Mouse (Mus musculus): ENCODE data around the gene Nacad. TPM values are rescaled to one million over a fixed set of nuclear protein-coding genes. Genes with fewer than 3 reads are reported as not detected.

The Nacad gene
- total and polyA plus RNA-seq, 2 experiments from 2014 or later = 56.7 to 84.9 TPM

DNA sequence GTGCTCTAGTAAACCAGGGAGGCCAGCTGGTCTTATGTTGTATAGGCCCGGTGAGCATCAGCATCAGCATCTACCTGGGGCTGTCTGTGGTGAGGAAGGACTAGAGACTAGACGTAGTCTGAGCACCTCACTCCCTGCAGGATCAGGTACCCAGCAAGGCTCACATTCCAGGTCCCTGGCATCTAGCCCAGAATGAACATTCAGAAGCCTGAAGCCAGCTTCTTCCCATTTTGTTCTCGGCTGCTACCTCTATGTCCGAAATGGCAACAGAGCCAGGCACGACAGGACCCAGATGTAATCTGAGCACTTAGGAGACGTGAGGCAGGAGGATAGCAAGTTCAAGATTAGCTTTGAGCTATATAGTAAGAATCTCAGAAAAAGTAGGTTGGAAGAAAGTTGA, 11.0 kb downstream of the Nacad start:
- DNase-seq (ENCODE audit: low spot score) (no peak), ATAC-seq (no peak)
- Histone ChIP-seq H3K9me3 (ENCODE audit: low read length) (no peaks in the 10 kb centered on the region), H3K4me3 (ENCODE audit: low read length) (no peak overlapping the region), H3K36me3 (ENCODE audit: insufficient read depth, low read length) (peaks cover 42% of the 10 kb centered on the region; the same call in 1 of the 2 replicates), H3K4me2 (ENCODE audit: low read depth, low read length) (no peak overlapping the region), H3K4me1 (ENCODE audit: insufficient read depth, low read length) (peaks cover 12% of the 10 kb centered on the region), H3K9ac (replicated peaks; ENCODE audit: low read length) (no peak overlapping the region), H3K27ac (0 out of 2 replicates have a peak overlapping the region, but pooled peaks have one; percentile 1), H3K27me3 (ENCODE audit: insufficient read depth, low read length) (no peaks in the 10 kb centered on the region)
- WGBS = 77% methylated on average over 6 of the region's 6 CpGs
- TF ChIP-seq CTCF (IDR thresholded peaks at IDR 0.05; ENCODE audit: low read depth) = no peak

DNA sequence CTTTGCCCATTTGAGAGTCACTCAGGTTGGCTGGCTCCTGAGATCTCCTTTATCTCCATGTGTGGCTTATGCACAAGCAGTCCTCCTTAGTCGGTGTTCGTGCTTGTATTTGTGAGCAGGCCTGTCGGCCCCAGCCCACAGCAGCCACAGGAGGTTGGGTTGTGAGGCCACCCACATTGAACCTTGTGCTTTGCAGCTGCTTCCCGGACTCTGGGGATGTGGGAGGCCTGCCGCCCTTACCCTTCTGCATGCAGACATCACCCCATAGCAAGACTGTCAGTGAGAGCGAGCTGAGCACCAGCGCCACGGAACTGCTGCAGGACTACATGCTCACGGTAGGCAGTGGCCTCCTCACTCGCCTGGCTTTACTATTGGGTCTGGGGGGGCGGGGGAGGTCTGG, 12.4 kb downstream of the Nacad start:
- Histone ChIP-seq H3K4me1 (ENCODE audit: insufficient read depth, low read length) (no peaks in the 10 kb centered on the region), H3K9me3 (ENCODE audit: low read length) (no peaks in the 10 kb centered on the region), H3K27me3 (ENCODE audit: insufficient read depth, low read length) (no peaks in the 10 kb centered on the region), H3K36me3 (ENCODE audit: insufficient read depth, low read length) (peaks cover 49% of the 10 kb centered on the region; the same call in 1 of the 2 replicates), H3K4me2 (ENCODE audit: low read depth, low read length) (no peak overlapping the region), H3K4me3 (ENCODE audit: low read length) (no peak overlapping the region), H3K9ac (replicated peaks; ENCODE audit: low read length) (no peak overlapping the region), H3K27ac (peak overlapping the region; percentile 1; the same call in 1 of the 2 replicates)
- WGBS = 65% methylated on average over 11 of the region's 11 CpGs
- no peak for TF ChIP-seq CTCF (IDR thresholded peaks at IDR 0.05; ENCODE audit: low read depth)
- DNase-seq (ENCODE audit: low spot score) (no peak), ATAC-seq (no peak)

DNA sequence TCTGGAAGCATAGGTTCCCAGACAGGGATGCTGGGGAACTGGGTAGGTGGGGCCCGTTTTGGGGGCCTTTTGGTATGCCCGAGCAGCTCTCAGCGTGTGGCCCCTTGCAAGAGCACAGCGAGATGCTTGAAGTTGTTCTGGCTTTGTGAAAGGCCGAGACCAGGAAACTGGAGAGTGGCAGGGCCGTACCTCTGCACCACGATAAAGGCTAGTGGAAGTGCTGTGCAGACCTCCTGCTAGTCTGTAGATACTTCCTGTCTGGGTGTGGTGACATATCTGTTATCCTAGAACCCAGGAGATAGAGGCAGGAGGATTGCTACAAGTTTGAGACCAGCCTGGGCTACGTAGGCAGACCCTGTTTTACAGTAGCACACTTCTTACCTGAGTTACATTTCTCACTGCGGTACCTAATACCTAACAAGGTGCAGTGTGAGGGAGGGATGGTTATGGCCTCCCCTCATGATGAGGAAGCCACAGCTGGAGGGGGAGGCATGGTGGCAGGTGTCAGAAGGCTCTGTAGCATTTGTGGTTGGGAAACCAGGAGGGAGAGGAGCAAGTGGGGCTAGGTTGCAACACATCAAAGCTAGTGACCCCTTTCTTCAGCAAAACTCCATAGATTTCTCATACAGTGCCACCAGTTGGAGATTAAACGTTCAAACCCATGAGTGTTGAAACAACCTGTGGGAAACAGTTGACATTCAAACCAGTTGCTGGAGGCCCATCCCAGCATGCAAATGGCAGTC, 14.7 kb downstream of the Nacad start:
- no peak overlapping the region for H3K4me2 ChIP-seq (ENCODE audit: low read depth, low read length)
- H3K9me3 ChIP-seq (ENCODE audit: low read length) = no peaks in the 10 kb centered on the region
- H3K27me3 ChIP-seq (ENCODE audit: insufficient read depth, low read length) = no peaks in the 10 kb centered on the region
- ATAC-seq (no peak), DNase-seq (ENCODE audit: low spot score) (no peak)
- TF ChIP-seq CTCF (IDR thresholded peaks at IDR 0.05; ENCODE audit: low read depth) = no peak
- H3K27ac ChIP-seq = no peak overlapping the region
- 72% methylated on average over 10 of the region's 10 CpGs for WGBS
- H3K4me3 ChIP-seq (ENCODE audit: low read length) = no peak overlapping the region
- peaks cover 40% of the 10 kb centered on the region; the same call in 1 of the 2 replicates for H3K36me3 ChIP-seq (ENCODE audit: insufficient read depth, low read length)
- no peaks in the 10 kb centered on the region for H3K4me1 ChIP-seq (ENCODE audit: insufficient read depth, low read length)
- H3K9ac ChIP-seq (replicated peaks; ENCODE audit: low read length) = no peak overlapping the region

DNA sequence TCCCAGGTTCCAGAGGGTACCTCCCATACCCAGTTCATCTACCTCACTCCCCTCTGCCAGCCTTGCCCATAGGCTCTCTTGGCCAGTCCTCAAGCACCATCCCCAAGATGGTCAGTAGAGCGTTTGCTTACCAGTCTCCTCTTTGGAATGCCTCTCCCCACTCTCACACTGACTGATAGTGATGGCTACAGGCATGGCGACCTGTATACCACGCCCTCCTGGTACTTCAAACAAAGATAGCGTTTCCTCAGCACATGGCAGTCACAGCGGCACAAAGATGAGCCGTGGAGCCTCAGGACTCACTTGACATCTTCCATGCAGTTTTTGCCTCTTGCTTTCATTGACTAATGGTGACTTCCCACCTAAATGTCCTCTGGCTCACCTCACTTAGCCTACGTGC, 16.0 kb downstream of the Nacad start:
- no peak overlapping the region for H3K4me2 ChIP-seq (ENCODE audit: low read depth, low read length)
- TF ChIP-seq CTCF (IDR thresholded peaks at IDR 0.05; ENCODE audit: low read depth) = no peak
- H3K9me3 ChIP-seq (ENCODE audit: low read length) = no peaks in the 10 kb centered on the region
- no peak overlapping the region for H3K27ac ChIP-seq
- no peak overlapping the region for H3K9ac ChIP-seq (replicated peaks; ENCODE audit: low read length)
- H3K4me3 ChIP-seq (ENCODE audit: low read length) = no peak overlapping the region
- ATAC-seq (no peak), DNase-seq (ENCODE audit: low spot score) (no peak)
- H3K4me1 ChIP-seq (ENCODE audit: insufficient read depth, low read length) = no peaks in the 10 kb centered on the region
- H3K36me3 ChIP-seq (ENCODE audit: insufficient read depth, low read length) = peaks cover 44% of the 10 kb centered on the region; the same call in 1 of the 2 replicates
- 89% methylated on average over 7 of the region's 7 CpGs for WGBS
- H3K27me3 ChIP-seq (ENCODE audit: insufficient read depth, low read length) = no peaks in the 10 kb centered on the region

DNA sequence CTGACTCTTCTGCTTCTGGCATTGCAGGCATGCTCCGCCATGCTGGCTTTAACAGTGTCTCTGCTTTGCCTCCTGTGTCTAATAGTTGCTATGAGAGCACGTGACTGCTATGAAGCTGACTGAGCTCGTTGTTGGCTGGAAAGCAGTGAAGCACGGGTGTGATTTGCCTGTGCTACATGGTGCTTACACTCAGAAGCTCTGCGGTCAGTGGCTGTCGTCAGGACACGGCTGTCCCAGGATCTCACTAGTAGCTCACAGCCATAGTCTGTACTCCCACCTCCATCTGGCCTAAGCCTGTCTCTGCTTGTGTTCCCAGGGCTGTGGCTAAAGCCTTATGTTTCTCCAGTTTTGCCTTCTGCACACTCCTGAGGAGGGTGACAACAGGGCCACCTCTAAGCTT, 17.6 kb downstream of the Nacad start:
- Histone ChIP-seq H3K36me3 (ENCODE audit: insufficient read depth, low read length) (peaks cover 34% of the 10 kb centered on the region; the same call in 1 of the 2 replicates), H3K9me3 (ENCODE audit: low read length) (no peaks in the 10 kb centered on the region), H3K4me1 (ENCODE audit: insufficient read depth, low read length) (no peaks in the 10 kb centered on the region), H3K4me3 (ENCODE audit: low read length) (no peak overlapping the region), H3K27ac (no peak overlapping the region), H3K9ac (replicated peaks; ENCODE audit: low read length) (no peak overlapping the region), H3K27me3 (ENCODE audit: insufficient read depth, low read length) (no peaks in the 10 kb centered on the region), H3K4me2 (ENCODE audit: low read depth, low read length) (no peak overlapping the region)
- TF ChIP-seq CTCF (IDR thresholded peaks at IDR 0.05; ENCODE audit: low read depth) = no peak
- WGBS = 91% methylated on average over 7 of the region's 7 CpGs
- ATAC-seq (no peak), DNase-seq (ENCODE audit: low spot score) (no peak)

DNA sequence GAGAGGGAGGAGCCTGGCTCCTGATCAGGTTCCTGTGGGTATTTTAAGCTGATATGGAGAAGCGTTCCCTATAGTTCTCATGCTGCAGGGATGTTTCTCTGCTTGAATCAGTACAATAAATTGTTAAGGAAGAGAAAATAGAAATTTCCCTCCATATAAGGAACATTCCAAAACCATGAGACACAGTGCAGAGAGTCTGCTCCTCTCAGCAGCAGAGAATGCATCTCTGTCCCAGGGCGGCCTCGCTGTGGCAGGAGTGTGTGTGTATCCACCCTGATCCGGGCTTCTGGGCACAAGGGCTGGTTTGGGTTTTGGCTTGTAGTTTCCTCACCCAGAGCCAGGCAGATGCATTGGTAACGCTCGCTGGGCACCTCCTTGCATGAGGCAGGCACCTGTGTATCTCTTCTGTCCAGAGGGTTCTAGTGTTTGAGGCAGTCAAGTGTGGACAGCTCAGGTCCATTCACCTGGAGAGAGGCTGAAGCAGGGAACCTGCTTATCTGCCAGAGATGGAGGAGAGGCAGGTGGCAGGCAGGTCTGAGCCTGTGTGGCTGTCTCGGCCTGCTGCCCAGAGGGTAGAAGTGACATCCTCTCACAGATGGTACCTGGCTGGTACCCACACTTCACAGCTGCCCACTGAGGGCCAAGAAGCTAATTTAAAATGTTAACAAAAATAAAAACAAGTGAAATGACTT, 18.5 kb downstream of the Nacad start:
- no peaks in the 10 kb centered on the region for H3K9me3 ChIP-seq (ENCODE audit: low read length)
- peaks cover 25% of the 10 kb centered on the region; the same call in 1 of the 2 replicates for H3K36me3 ChIP-seq (ENCODE audit: insufficient read depth, low read length)
- 88% methylated on average over 7 of the region's 7 CpGs for WGBS
- DNase-seq (ENCODE audit: low spot score) = no peak
- H3K27ac ChIP-seq = peak overlapping the region; percentile 54; the same call in 1 of the 2 replicates
- TF ChIP-seq CTCF (IDR thresholded peaks at IDR 0.05; ENCODE audit: low read depth) = no peak
- no peaks in the 10 kb centered on the region for H3K27me3 ChIP-seq (ENCODE audit: insufficient read depth, low read length)
- ATAC-seq = peak; percentile 31; the same call in 1 of the 2 replicates
- no peak overlapping the region for H3K4me2 ChIP-seq (ENCODE audit: low read depth, low read length)
- H3K4me3 ChIP-seq (ENCODE audit: low read length) = no peak overlapping the region
- no peak overlapping the region for H3K9ac ChIP-seq (replicated peaks; ENCODE audit: low read length)
- H3K4me1 ChIP-seq (ENCODE audit: insufficient read depth, low read length) = no peaks in the 10 kb centered on the region
